Mouse (Mus musculus) CD4-positive, CD25-positive, alpha-beta regulatory T cell, adult 2 months (primary cell): ENCODE results near the gene Nlrp6.
A peak's percentile ranks its signal among the peaks of the same experiment; 100 is the strongest.
"Not testable (repeated sequence)": the region's sequence is repeated elsewhere in the genome, so short reads cannot be mapped to it uniquely, and the experiment has no call there.

Experiments
- DNase-seq: peaks from one replicate; pipeline ENCODE4 v3.0.0-alpha.2; 2012; ENCODE audit warnings: low read depth, low spot score

The Nlrp6 gene

DNA sequence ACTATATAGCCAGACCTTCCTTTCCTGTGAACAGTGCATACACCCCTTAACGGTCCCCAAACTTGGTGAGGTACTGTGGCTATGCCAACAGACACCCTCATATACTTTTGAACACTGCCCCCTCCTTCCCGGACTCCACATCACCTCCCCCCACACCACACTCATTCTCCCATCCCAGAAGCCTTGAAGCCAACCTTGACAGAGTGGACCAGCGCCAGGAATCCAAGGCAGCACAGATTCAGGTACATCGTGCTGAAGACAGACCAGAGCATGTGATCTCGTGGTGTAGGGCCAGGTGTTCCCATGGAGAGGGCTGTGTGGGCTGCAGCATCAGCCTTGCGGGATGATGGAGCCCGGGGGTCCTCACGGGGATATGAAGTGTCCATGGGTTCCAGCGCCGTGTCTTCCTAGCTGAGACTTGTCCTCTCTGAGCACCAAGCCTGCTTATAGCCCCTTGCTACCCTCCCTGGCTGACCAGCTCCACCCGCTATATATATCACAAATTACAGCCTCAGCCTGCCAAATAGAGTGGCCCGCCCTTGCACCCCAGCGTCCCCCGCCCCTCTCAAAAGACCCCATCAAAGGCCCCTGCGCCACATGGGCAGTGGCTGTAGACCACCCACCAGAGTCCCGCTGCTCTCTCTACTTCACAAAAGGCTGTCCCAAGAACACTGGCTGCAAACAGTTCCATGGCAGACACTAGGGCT lies 29.3 kb downstream of the Nlrp6 start, which contains the start of gene Ifitm5:
TSS of gene Ifitm5 (minus strand) at position 468 of the 707 bp plus-strand sequence.
- DNase-seq = no peak

DNA sequence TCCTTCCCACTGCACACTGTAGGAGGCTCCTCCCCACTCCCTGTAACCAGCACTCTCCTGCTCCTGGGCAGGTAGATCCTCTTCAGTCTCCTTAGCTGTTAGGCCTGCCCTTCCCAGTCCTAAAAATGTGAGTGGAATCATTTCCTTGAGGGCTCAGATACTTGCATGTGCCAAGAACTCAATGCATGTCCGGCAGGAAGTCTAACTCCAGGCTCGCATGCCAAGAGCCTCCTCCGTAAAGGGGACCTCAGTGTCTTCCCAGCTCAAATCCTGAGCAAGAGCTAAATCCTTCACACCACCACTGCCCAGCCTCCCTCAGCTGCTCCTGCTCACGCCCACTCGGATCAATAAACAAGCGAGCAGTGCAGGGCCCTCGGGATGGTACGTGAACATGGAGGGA lies 30.3 kb downstream of the Nlrp6 start:
- DNase-seq = no peak

DNA sequence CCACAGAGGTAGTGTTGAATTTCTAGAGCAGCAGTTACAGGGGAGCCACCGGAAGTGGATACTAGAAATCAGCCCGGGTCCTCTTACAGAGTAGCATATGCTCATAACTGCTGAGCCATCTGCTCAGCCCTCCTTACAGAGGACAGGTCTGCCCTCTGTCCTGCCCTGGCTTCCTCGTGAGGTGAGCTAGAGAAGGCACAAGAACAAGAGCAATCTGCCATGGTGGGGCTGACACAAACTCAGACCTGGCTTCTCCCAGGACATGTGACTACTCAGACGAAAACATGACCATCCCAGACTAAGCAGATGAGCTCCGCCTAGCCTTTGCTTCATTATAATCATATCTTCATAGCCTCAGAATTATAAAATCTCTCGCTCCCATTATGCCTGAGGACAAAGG lies 31.1 kb downstream of the Nlrp6 start:
- no peak for DNase-seq

DNA sequence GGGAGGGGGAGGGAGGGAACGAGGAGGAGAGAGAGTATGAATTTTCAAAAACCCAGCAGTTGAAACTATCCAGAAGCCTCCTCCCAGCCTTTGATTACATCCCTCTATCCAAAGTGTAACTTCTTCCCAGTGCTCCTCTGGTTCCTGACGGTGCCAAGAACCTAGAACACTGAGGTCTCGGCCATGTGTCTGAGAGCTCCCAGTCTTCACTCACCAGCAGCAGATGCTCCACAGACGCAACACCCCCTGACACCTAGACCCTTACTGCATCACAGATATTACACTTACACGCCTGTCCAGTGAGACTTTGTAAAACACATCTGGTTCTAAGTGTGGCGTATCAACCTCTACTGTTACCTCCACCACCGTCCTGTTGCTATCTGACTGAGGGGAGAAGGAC lies 31.7 kb downstream of the Nlrp6 start:
- DNase-seq = no peak

DNA sequence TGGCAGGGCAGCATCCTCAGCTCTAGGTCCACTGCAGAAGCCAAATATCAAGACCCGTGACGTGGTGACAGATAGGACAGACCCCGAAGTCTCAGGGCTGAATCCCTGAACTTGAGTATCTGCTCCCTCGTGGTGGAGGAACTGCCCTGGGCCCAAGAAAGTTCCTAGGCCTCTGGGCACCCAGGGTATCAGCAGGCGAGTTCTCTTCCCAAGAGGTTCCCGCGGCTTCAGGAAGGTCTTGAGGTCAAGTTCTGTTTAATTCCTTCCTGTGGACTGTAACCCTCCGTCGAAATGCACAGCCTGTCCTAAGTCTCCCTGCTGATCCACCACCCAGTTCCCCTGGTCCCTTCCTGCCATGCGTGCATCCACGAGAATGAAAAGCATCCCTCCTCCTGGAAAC lies 32.4 kb downstream of the Nlrp6 start:
- DNase-seq = no peak

DNA sequence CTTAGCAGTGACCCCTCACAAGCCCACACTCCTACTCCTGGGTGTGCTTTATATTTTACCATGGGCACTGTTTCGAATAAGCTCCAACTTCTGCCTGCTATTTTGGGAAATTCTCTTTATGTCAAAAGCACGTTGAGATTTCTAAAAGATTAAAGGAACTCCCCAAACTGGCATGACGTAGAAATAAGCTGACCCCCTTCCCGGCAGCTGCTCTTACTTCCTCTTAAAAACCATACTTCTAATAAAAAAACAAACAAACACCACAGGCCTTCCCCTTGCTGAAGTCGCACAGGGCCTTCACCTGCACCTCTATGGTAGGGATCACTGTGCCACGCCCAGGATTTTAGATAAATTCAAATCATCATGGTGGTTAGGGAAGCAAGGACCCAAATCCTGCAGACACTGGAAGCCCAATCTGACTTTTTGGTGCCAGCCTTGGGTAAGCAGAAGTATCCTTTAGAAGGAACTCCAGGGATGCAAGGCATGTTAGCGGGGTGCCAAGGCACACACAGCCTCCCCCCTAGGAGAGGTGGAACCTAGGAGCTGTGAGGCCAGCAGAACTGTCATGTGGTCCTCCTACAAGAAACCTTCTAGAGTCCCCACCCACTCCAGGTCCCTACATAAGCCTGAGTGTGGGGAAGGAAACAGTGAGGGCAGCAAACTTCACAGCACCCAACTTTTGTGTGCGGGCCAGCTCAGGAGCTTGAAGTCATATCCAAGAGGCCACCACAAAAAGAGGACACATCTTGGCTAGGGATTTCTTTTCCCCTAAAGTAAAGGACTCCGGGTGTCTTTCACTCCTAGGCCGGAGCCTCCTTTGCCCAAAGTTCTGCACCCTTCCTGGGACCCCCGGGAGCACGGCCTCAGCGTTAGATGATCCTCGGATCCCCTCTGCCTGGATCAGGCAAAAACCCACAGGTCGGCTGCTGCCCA lies 33.4 kb downstream of the Nlrp6 start:
- DNase-seq = no peak

DNA sequence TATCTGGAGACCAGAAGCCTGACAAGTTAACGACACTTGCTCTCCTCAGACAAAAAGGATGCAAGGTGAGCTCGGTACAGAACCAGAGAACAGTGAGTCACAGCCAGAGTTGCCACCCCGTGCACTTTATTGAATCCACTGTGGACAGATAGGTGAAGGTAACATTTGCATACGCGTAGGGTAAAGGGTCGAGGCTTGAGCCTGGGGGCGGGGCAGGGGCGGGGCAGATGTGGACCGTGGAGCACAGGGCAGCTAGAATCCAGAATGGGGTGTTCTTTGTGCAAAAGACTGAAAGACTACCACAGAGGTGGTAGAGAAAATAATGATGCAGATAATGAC lies 34.0 kb downstream of the Nlrp6 start:
- no peak for DNase-seq

DNA sequence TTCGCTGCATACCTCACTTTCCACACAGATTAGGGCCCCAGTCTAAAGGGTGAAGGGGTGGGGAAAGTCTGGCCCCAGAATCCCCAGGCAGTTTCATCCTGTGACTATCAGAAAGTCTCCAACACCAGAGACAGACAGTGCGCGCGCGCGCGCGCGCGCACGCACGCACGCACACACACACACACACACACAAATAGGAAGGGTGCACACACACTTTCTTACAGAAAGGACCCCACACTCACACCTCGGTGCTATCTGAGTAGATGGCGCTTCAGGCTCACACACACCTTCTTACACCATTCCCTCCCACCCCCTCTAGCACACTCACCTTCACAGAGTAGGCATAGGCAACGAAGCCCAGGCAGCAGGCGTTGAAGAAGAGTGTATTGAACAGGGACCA lies 34.6 kb downstream of the Nlrp6 start:
- DNase-seq = peak; percentile 44

DNA sequence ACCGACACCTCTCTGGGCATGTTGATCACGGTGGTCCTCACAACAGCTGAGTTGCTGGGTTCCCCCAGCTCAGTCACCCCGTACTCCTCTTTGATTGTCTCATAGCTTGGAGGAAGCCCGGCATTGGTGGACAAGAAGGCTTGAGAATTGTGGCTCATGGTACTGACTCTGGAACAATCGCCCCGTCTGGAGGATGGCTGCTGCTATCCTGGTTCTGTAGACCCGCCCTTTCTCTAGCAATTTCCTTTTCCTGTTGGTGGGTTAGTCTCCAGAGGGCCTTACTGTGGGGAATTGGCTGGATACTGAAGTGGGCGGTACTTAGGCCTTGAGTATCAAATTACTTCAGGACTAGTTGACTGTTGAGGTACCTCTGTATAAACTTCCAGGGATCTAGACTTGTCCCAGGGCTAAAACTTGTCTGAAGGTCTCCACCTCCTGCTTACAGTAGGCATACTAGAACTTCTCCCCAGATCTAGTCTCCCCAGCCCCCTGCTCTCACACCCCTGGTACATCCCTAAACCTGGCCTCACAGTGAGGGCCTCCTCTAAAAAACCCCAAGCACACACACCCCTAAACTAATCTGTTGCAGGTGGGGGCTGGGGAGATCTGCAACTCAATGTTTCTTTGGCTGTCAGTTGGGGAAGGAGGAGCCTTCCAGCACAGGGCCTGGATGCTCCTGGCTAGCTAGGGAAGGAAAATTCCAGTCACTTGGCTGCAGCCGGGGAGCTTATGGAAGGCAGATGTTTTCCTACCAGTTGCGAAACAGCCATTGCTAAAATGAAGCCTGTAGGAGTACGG lies 35.3 kb downstream of the Nlrp6 start, which contains the start of the genes Gm45717 and Ifitm2:
TSS of gene Gm45717 (minus strand) at position 180 of the 798 bp plus-strand sequence.
TSS of gene Ifitm2 (minus strand) at position 230 of the 798 bp plus-strand sequence.
- no peak for DNase-seq

DNA sequence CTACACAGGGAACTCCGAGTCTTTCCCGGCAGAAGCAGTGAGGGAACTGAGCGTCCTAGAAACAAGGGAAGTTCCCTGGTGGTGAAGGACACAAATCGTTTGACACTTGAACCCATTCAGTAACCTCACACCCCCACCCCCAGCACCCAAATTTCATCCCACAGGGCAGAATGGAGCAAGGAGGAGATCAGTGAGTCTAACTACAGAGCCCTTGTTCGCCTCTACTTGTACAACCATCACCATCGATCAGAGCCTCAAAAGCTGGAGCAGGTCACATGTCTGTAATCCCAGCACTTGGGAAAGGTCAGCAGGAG lies 35.8 kb downstream of the Nlrp6 start:
- no peak for DNase-seq

DNA sequence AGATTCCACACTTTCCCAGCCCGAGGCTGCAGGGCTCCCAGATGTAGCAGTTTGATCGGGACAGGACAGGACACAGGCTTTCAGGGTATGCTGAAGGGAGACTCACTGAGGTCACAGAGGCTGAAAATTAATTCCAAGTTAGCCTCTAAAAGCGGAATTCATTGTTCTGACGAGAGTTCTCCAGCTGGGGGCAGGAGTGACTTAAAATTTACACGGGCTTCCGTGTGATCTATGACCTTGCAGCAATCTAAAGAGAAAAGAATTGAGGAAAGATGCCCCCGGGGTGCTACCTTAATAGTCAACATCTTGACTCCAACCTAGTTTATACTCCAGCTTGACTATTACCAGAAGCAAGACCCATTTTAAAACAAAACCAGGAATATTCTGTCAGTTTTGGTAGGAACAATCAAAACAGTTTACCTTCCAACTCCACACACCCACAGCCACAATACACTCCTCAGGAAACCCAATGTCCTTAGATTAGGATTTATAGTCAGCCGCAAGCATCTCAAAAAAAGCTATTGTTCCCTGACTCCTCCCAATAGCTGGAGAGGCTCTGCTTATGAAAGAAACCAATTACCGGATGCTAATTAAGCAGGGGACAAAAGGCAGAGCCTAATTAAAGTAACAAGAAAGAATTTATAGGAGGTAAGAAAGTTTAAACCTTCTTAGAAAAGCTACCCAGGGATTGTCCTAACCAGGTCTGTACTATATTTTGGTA lies 38.6 kb downstream of the Nlrp6 start:
- peak; percentile 68 for DNase-seq

DNA sequence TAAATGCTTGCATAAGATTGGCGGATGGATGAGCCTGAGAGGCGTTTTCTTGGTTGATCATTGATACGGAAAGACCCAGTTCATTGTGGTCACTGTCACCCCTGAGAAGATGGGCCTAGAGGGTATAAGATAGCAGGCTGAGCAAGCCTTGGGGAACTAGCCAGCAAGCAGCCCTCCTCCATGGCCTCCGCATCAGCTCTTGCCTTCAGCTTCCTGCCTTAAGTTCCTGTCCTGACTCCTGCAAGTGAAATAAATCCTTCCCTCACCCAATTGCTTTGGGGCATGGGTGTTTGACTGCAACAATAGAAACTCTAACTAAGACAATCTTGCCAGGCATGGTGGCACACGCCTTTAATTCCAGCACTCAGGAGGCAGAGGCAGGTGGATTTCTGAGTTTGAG lies 39.3 kb downstream of the Nlrp6 start:
- no peak for DNase-seq

DNA sequence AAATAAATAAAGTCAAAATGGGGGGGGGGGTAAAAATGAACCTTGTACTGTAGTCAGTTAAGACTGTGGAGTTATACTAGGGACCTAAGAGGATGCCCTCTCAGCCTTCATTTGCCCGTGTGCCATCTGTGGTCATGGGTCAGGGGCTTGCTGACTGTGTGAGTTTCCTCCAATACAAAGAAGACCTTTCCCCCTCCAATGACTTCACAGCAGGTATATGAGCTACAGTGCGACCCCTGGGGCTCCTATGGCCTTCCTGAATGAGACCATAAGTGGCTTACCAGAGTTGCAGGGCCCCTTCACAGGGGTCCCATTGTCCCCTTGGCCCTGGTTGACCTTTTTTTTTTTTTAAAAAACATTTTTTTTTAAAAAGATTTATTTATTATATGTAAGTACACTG lies 40.7 kb downstream of the Nlrp6 start:
- no peak for DNase-seq

DNA sequence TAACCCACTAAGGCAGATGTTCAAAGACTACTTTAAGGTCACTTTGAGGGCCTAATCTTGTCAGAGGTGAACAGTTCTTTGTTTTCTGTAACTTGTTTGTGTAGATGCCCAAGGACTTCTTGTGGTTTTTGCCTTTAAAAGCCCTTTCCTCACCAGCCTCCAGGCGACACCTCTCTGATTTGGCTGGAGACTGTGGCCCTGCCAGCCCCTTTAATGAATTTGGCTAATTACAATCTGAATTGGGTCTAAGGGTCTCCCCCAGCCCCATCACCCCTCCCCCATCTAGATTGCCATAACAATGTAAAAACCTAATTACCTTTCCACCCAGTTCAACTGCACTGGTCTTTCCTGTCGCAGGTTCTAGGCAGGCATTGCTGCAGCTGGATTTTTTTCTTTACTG lies 42.0 kb downstream of the Nlrp6 start:
- DNase-seq = no peak

DNA sequence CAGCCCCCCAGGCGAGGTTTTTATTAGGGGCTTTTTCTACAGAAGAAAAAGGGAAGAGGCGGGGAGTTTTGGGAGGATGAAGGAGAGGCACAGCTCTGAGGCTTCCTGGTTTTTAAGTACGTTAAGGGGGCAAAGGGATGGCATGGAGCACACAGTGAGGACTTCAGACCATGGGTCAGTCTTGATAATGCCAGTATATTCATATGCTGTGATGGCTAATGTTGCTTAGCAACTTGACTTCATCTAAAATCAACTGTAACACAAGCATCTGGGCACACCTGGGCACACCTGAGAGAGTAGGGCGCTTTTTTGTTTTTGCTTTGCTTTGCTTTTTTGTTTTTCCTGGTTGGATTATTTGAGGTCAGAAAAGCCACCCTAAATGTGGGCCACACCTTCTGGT lies 46.2 kb downstream of the Nlrp6 start, which contains the start of gene Ifitm1:
TSS of gene Ifitm1 (plus strand) at position 301 of the 400 bp plus-strand sequence.
- DNase-seq = no peak

DNA sequence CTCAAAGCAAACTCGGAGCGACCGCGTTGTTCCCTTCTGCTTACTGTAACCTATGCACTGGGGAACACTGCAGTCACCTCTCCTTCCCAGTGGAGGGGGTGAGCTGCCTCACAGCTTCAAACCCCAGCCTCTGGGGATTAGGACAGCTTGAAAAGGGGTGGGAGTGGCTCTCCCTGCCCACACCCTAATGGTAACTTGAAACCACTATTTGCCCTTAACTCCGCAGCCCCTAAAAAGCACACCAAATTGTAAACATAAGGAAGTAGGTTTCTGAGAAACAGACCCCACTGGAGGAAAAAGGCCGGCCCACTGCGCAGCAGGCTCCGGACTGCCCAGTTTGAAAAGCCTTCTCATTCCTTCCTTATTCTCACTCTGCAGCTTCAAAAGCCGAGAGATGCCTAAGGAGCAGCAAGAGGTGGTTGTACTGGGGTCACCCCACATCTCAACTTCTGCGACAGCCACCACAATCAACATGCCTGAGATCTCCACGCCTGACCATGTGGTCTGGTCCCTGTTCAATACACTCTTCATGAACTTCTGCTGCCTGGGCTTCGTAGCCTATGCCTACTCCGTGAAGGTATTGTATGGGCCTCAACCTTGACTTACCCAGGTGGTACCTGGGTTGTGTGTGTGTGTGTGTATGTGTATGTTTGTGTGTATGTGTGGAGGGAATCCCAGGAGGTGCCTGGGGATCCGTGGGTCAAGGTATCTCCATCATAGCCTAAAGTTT lies 47.3 kb downstream of the Nlrp6 start:
- no peak for DNase-seq

DNA sequence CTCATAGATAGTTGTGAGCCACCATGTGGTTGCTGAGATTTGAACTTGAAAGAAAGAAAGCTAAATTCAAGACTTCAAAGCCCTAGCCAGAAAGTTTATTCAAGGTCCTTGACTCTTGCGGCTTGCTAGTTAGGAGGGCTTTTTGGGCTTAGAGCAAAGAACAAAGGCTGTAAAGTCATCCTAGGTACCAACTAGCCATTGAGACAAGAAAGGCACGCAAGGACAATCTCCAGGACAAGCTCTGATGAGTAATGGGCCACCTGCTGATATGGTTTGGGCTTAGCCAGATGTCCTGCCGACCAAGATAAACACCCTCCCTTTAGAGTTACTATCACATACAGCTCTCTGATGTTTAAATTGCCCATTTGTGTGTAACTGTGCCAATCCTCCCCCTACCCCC lies 48.0 kb downstream of the Nlrp6 start:
- not testable (repeated sequence) for DNase-seq

DNA sequence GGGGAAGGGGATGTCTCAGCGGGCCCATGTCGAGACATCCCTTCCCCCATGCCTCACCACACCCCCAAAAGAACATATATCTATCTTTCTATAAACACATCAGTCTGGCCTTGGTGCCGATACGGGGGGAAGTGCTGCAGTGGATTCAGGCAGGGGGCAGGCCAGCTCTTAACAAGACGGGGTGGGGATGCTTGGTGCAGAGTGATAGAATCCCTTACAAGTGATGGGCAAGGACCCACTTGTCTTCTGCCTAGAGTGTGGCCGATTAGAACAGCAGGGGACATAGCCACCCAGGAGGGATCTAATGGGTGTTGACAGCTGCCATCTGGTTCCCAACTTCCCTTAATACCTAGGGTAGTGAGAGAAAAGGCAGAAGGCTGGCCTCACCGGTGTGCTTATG lies 50.2 kb downstream of the Nlrp6 start:
- no peak for DNase-seq

DNA sequence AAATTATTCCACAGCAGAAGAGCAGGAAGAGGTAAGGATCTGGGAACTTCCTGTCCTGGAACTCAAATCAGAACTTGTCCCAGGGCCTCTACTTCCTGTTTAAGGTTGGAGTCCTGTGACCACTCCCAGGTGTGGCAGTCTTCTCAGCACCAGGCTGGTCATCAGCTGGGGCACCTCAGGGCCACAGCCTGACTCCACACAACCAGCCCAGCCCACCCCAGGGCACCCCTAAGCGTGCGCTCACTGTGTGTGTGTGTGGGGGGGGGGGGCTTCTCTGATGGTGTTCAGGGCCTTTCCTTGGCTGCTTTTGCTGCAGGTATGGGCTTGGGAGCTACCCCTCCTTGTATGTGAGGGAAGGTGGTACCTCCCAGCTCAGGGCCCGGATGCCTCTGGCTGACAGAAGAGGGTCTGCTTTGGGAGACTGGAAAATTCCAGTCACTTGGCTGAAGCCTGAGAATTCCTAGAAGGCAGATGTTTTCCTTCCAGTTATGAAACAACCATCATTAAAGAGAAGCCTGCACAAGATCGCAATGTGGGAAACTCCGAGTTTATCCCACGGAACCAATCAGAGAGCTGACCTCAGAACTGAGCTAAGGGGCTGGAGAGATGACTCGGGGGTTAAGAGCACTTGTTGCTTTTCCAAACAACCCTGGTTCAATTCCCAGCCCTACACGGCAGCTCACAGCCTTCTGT lies 50.9 kb downstream of the Nlrp6 start:
- DNase-seq = no peak
